Mouse (Mus musculus): ENCODE data around the gene Lsm14a.
"Not testable (repeated sequence)": the region's sequence is repeated elsewhere in the genome, so short reads cannot be mapped to it uniquely, and the experiment has no call there.

The Lsm14a gene

GRCm38 (mm10) chr7:34373906-34374305 is 19.2 kb downstream of the Lsm14a start:
- no peak for DNase-seq (ENCODE audit: extremely low spot score, low spot score)

- DNase-seq (ENCODE audit: extremely low spot score, low spot score), result no peak
Measured at GRCm38 (mm10) chr7:34355629-34356028, 37.5 kb downstream of the Lsm14a start.

- DNase-seq (ENCODE audit: extremely low spot score, low spot score), result no peak
Measured at GRCm38 (mm10) chr7:34351997-34352396, 41.1 kb downstream of the Lsm14a start.

GRCm38 (mm10) chr7:34350166-34350565 is 42.9 kb downstream of the Lsm14a start:
- no peak for DNase-seq (ENCODE audit: extremely low spot score, low spot score)

GRCm38 (mm10) chr7:34348011-34348410 is 45.1 kb downstream of the Lsm14a start:
- no peak for DNase-seq (ENCODE audit: extremely low spot score, low spot score)

- no peak for DNase-seq (ENCODE audit: extremely low spot score, low spot score)
Measured at GRCm38 (mm10) chr7:34347041-34347440, 46.1 kb downstream of the Lsm14a start.

GRCm38 (mm10) chr7:34346505-34346904 is 46.6 kb downstream of the Lsm14a start:
- DNase-seq (ENCODE audit: extremely low spot score, low spot score), result no peak

GRCm38 (mm10) chr7:34342040-34342793 is 50.9 kb downstream of the Lsm14a start:
- no peak for DNase-seq (ENCODE audit: extremely low spot score, low spot score)

GRCm38 (mm10) chr7:34340841-34341240 is 52.3 kb downstream of the Lsm14a start:
- no peak for DNase-seq (ENCODE audit: extremely low spot score, low spot score)

- no peak for DNase-seq (ENCODE audit: extremely low spot score, low spot score)
Measured at GRCm38 (mm10) chr7:34339164-34339489, 54.0 kb downstream of the Lsm14a start.

GRCm38 (mm10) chr7:34338445-34339163 is 54.5 kb downstream of the Lsm14a start:
- DNase-seq (ENCODE audit: extremely low spot score, low spot score), result no peak

- no peak for DNase-seq (ENCODE audit: extremely low spot score, low spot score)
Measured at GRCm38 (mm10) chr7:34337268-34337667, 55.8 kb downstream of the Lsm14a start.

GRCm38 (mm10) chr7:34336545-34336944 is 56.6 kb downstream of the Lsm14a start:
- not testable (repeated sequence) for DNase-seq (ENCODE audit: extremely low spot score, low spot score)

- no peak for DNase-seq (ENCODE audit: extremely low spot score, low spot score)
Measured at GRCm38 (mm10) chr7:34327493-34327892, 65.6 kb downstream of the Lsm14a start.

GRCm38 (mm10) chr7:34324857-34325256 is 68.3 kb downstream of the Lsm14a start:
- no peak for DNase-seq (ENCODE audit: extremely low spot score, low spot score)

GRCm38 (mm10) chr7:34324005-34324404 is 69.1 kb downstream of the Lsm14a start:
- DNase-seq (ENCODE audit: extremely low spot score, low spot score), result no peak

- DNase-seq (ENCODE audit: extremely low spot score, low spot score), result no peak
Measured at GRCm38 (mm10) chr7:34323351-34323750, 69.8 kb downstream of the Lsm14a start.

- DNase-seq (ENCODE audit: extremely low spot score, low spot score), result no peak
Measured at GRCm38 (mm10) chr7:34321958-34322357, 71.2 kb downstream of the Lsm14a start.

- DNase-seq (ENCODE audit: extremely low spot score, low spot score), result no peak
Measured at GRCm38 (mm10) chr7:34321119-34321518, 72.0 kb downstream of the Lsm14a start.

GRCm38 (mm10) chr7:34319957-34320356 is 73.2 kb downstream of the Lsm14a start:
- DNase-seq (ENCODE audit: extremely low spot score, low spot score), result no peak

GRCm38 (mm10) chr7:34319123-34319522 is 74.0 kb downstream of the Lsm14a start:
- no peak for DNase-seq (ENCODE audit: extremely low spot score, low spot score)

- DNase-seq (ENCODE audit: extremely low spot score, low spot score), result no peak
Measured at GRCm38 (mm10) chr7:34317901-34318476, 75.1 kb downstream of the Lsm14a start.

Measured in neural tube, embryonic 10.5 days (tissue).